Mouse (Mus musculus): Measurements from ENCODE around the gene Wdr45b. TPM values are rescaled to one million over a fixed set of nuclear protein-coding genes. Genes with fewer than 3 reads are reported as not detected.
"Not testable (repeated sequence)": the region's sequence is repeated elsewhere in the genome, so short reads cannot be mapped to it uniquely, and the experiment has no call there.

Wdr45b gene
- polyA plus RNA-seq, 1 experiment from 2014 or later: 47.0 TPM

- peak; percentile 64 for TF ChIP-seq CTCF (IDR thresholded peaks at IDR 0.05; ENCODE audit: low read depth)
- no peaks in the 10 kb centered on the region for H3K9me3 ChIP-seq (ENCODE audit: control insufficient read depth)
- no peaks in the 10 kb centered on the region for H3K36me3 ChIP-seq (ENCODE audit: control insufficient read depth, insufficient read depth)
- no peak overlapping the region for H3K4me3 ChIP-seq (ENCODE audit: low read depth, low read length)
- no peak for ATAC-seq
- no peak overlapping the region for H3K4me2 ChIP-seq (replicated peaks; ENCODE audit: low read depth)
- H3K4me1 ChIP-seq (replicated peaks; ENCODE audit: control insufficient read depth, insufficient read depth, low read length): no peaks in the 10 kb centered on the region
- no peak overlapping the region for H3K9ac ChIP-seq (ENCODE audit: low read depth, low read length)
- H3K27me3 ChIP-seq (replicated peaks; ENCODE audit: control insufficient read depth, insufficient read depth, low read length): no peaks in the 10 kb centered on the region
- 28% methylated on average over 5 of the region's 5 CpGs for WGBS
- H3K27ac ChIP-seq (ENCODE audit: low read depth, low read length): no peak overlapping the region
Measured at GRCm38 (mm10) chr11:121362212-121362611, 8.0 kb upstream of the Wdr45b start.

- WGBS: 4% methylated on average over 31 of the region's 41 CpGs
- Histone ChIP-seq H3K27ac (ENCODE audit: low read depth, low read length) (peak overlapping the region; percentile 90), H3K36me3 (ENCODE audit: control insufficient read depth, insufficient read depth) (no peaks in the 10 kb centered on the region), H3K4me2 (replicated peaks; ENCODE audit: low read depth) (peak overlapping the region; percentile 71), H3K9ac (ENCODE audit: low read depth, low read length) (peak overlapping the region; percentile 96), H3K4me3 (ENCODE audit: low read depth, low read length) (peak overlapping the region; percentile 93), H3K4me1 (replicated peaks; ENCODE audit: control insufficient read depth, insufficient read depth, low read length) (peaks cover 9% of the 10 kb centered on the region; the same call in 1 of the 2 replicates), H3K9me3 (ENCODE audit: control insufficient read depth) (no peaks in the 10 kb centered on the region), H3K27me3 (replicated peaks; ENCODE audit: control insufficient read depth, insufficient read depth, low read length) (no peaks in the 10 kb centered on the region)
- TF ChIP-seq CTCF (IDR thresholded peaks at IDR 0.05; ENCODE audit: low read depth): peak; percentile 55
- ATAC-seq: peak; percentile 49
Measured at GRCm38 (mm10) chr11:121353326-121354090, 737 bp downstream of the Wdr45b start.

- not testable (repeated sequence) for H3K9ac ChIP-seq (ENCODE audit: low read depth, low read length); H3K27ac ChIP-seq (ENCODE audit: low read depth, low read length); ATAC-seq; H3K4me2 ChIP-seq (replicated peaks; ENCODE audit: low read depth); H3K4me3 ChIP-seq (ENCODE audit: low read depth, low read length); H3K9me3 ChIP-seq (ENCODE audit: control insufficient read depth); H3K4me1 ChIP-seq (replicated peaks; ENCODE audit: control insufficient read depth, insufficient read depth, low read length); H3K27me3 ChIP-seq (replicated peaks; ENCODE audit: control insufficient read depth, insufficient read depth, low read length)
- WGBS: 79% methylated on average over 3 of the region's 3 CpGs
- TF ChIP-seq CTCF (IDR thresholded peaks at IDR 0.05; ENCODE audit: low read depth): peak; percentile 36; the same call in 1 of the 2 replicates
- H3K36me3 ChIP-seq (ENCODE audit: control insufficient read depth, insufficient read depth): peaks cover 13% of the 10 kb centered on the region
Measured at GRCm38 (mm10) chr11:121348727-121349126, 5.5 kb downstream of the Wdr45b start.

GRCm38 (mm10) chr11:121348166-121348565 lies 6.1 kb downstream of the Wdr45b start:
- no peaks in the 10 kb centered on the region for H3K9me3 ChIP-seq (ENCODE audit: control insufficient read depth)
- WGBS: 55% methylated on average over 2 of the region's 2 CpGs
- no peak overlapping the region for H3K9ac ChIP-seq (ENCODE audit: low read depth, low read length)

GRCm38 (mm10) chr11:121347036-121347435 lies 7.2 kb downstream of the Wdr45b start:
- Histone ChIP-seq H3K4me2 (replicated peaks; ENCODE audit: low read depth) (no peak overlapping the region), H3K27ac (ENCODE audit: low read depth, low read length) (no peak overlapping the region), H3K27me3 (replicated peaks; ENCODE audit: control insufficient read depth, insufficient read depth, low read length) (no peaks in the 10 kb centered on the region), H3K9me3 (ENCODE audit: control insufficient read depth) (no peaks in the 10 kb centered on the region), H3K4me1 (replicated peaks; ENCODE audit: control insufficient read depth, insufficient read depth, low read length) (no peaks in the 10 kb centered on the region), H3K36me3 (ENCODE audit: control insufficient read depth, insufficient read depth) (peaks cover 15% of the 10 kb centered on the region), H3K4me3 (ENCODE audit: low read depth, low read length) (no peak overlapping the region), H3K9ac (ENCODE audit: low read depth, low read length) (no peak overlapping the region)
- no peak for TF ChIP-seq CTCF (IDR thresholded peaks at IDR 0.05; ENCODE audit: low read depth)
- 84% methylated on average over 2 of the region's 2 CpGs for WGBS
- ATAC-seq: no peak

More at GRCm38 (mm10) chr11:121348166-121348565, 6.1 kb downstream of the Wdr45b start:
- no peaks in the 10 kb centered on the region for H3K27me3 ChIP-seq (replicated peaks; ENCODE audit: control insufficient read depth, insufficient read depth, low read length)
- ATAC-seq: no peak
- H3K4me1 ChIP-seq (replicated peaks; ENCODE audit: control insufficient read depth, insufficient read depth, low read length): peaks cover 4% of the 10 kb centered on the region; the same call in 1 of the 2 replicates
- peaks cover 15% of the 10 kb centered on the region for H3K36me3 ChIP-seq (ENCODE audit: control insufficient read depth, insufficient read depth)
- H3K27ac ChIP-seq (ENCODE audit: low read depth, low read length): no peak overlapping the region
- H3K4me2 ChIP-seq (replicated peaks; ENCODE audit: low read depth): no peak overlapping the region
- no peak for TF ChIP-seq CTCF (IDR thresholded peaks at IDR 0.05; ENCODE audit: low read depth)
- no peak overlapping the region for H3K4me3 ChIP-seq (ENCODE audit: low read depth, low read length)

GRCm38 (mm10) chr11:121342423-121342822 lies 11.8 kb downstream of the Wdr45b start:
- H3K4me3 ChIP-seq (ENCODE audit: low read depth, low read length); H3K9ac ChIP-seq (ENCODE audit: low read depth, low read length); ATAC-seq; H3K27me3 ChIP-seq (replicated peaks; ENCODE audit: control insufficient read depth, insufficient read depth, low read length); H3K4me1 ChIP-seq (replicated peaks; ENCODE audit: control insufficient read depth, insufficient read depth, low read length); H3K27ac ChIP-seq (ENCODE audit: low read depth, low read length); H3K9me3 ChIP-seq (ENCODE audit: control insufficient read depth); H3K4me2 ChIP-seq (replicated peaks; ENCODE audit: low read depth): not testable (repeated sequence)
- no CpG with 5 or more reads among the region's 1 CpGs for WGBS
- peaks cover 28% of the 10 kb centered on the region for H3K36me3 ChIP-seq (ENCODE audit: control insufficient read depth, insufficient read depth)

Measured in intestine, postnatal 0 days (tissue).